Mouse (Mus musculus) heart, embryonic 10.5 days (tissue): ENCODE measurements around the gene Kdm6b. TPM values are rescaled to one million over a fixed set of nuclear protein-coding genes. Genes with fewer than 3 reads are reported as not detected.

Experiments used
- DNase-seq: peaks from one replicate; pipeline ENCODE4 v3.0.0-alpha.2; 2017; ENCODE audit warnings: low spot score
- H3K27ac ChIP-seq: fragments of 300-500 bp; sonication (generic); 2 replicates; pipeline ENCODE4 v1.5.1; 2016; ENCODE audit warnings: mild to moderate bottlenecking
- H3K27me3 ChIP-seq: fragments of 300-500 bp; sonication (generic); 2 replicates; pipeline ENCODE4 v1.6.1; 2016; ENCODE audit warnings: mild to moderate bottlenecking; ENCODE audit not compliant: poor library complexity, insufficient read depth, severe bottlenecking
- H3K36me3 ChIP-seq: fragments of 300-500 bp; sonication (generic); 2 replicates; pipeline ENCODE4 v1.6.1; 2016; ENCODE audit warnings: mild to moderate bottlenecking, moderate library complexity
- H3K4me1 ChIP-seq: fragments of 300-500 bp; sonication (generic); 2 replicates; pipeline ENCODE4 v1.6.1; 2016; ENCODE audit warnings: mild to moderate bottlenecking
- H3K4me3 ChIP-seq: fragments of 300-500 bp; sonication (generic); 2 replicates; pipeline ENCODE4 v1.5.1; 2016; ENCODE audit warnings: mild to moderate bottlenecking, moderate library complexity
- H3K9me3 ChIP-seq: fragments of 300-500 bp; sonication (generic); 2 replicates; pipeline ENCODE4 v1.6.1; 2016; ENCODE audit warnings: mild to moderate bottlenecking, moderate library complexity
- WGBS: fragments of 180-500 bp; shearing (Covaris S2); methylation state at CpG from one replicate; pipeline ENCODE4 v1.1.7; 2016; 5-methylcytosine and 5-hydroxymethylcytosine counted together
- polyA plus RNA-seq: library from polyadenylated mRNA; unstranded; fragments of >200 nt; fragmentation: Nextera tagmentation; extraction: Ambion mirVana; gene quantifications from 2 replicates; pipeline ENCODE4 v1.2.1, GENCODE M21; 2016

Kdm6b gene
- polyA plus RNA-seq, 1 experiment from 2014 or later: 26.9 TPM

DNA sequence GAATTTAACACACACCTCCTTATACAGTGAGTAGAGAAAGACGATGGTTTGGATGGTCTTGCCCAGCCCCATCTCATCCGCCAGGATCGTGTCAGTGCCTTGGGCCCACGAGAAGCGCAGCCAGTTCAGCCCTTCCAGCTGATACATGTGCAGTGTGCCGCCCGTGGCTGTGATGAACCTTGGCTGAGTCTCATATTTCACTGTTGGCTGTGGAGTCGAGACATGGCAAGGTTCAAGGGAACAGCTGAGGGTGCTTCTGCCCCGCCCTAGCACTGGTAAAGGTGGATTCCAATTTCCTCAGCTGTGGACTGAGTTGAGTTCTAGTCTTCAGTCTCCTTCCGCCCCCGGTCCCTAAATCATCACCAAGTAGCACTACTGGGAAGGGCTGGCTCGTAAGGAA, 55.8 kb downstream of the Kdm6b start:
- 88% methylated on average over 12 of the region's 12 CpGs for WGBS
- no peak for DNase-seq
- peaks cover 98% of the 10 kb centered on the region for H3K36me3 ChIP-seq

DNA sequence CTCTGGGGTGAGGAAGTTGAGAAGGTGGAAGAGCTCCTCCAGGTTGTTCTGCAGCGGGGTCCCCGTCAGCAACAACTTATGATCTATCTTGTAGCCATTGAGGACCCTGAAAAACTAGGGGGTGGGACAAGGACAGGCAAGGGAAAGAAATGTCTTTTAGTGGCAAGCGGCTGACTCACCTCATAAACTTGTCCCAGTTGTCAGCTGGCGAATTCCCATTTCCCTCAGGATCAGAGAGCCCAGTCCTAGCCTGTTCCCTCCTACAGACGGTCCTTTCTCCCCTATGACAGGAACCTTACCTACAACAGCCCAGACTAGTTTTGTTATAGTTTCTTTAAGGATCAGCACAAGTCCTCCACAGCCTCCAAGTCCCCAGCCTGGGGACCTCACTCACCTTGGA, 56.9 kb downstream of the Kdm6b start:
- Histone ChIP-seq H3K36me3 (peaks cover 99% of the 10 kb centered on the region), H3K9me3 (no peaks in the 10 kb centered on the region), H3K4me1 (no peaks in the 10 kb centered on the region), H3K27ac (no peak overlapping the region), H3K4me3 (no peak overlapping the region), H3K27me3 (no peaks in the 10 kb centered on the region)
- 84% methylated on average over 5 of the region's 5 CpGs for WGBS
- DNase-seq: no peak

More for the DNA sequence above, 55.8 kb downstream of the Kdm6b start:
- Histone ChIP-seq H3K27me3 (no peaks in the 10 kb centered on the region), H3K4me3 (no peak overlapping the region), H3K9me3 (no peaks in the 10 kb centered on the region), H3K4me1 (0 out of 2 replicates have a peak, but pooled peaks cover under 1% of the 10 kb centered on the region), H3K27ac (no peak overlapping the region)

Other genes with a start within 250 kb of the Kdm6b start
- 1.1 and 1.2 TPM in 2 replicates for gene Alox8, start 215.8 kb downstream of the Kdm6b start, polyA plus RNA-seq
- gene Gucy2e, start 176.6 kb downstream of the Kdm6b start, polyA plus RNA-seq: 0.24 and 0.46 TPM in 2 replicates
- 20.7 and 21.4 TPM in 2 replicates for gene Cntrob, start 89.9 kb downstream of the Kdm6b start, polyA plus RNA-seq
- gene Trappc1, start 89.7 kb downstream of the Kdm6b start, polyA plus RNA-seq: 155 and 186 TPM in 2 replicates
- 0.45 and 0.59 TPM in 2 replicates for gene Kcnab3, start 87.4 kb downstream of the Kdm6b start, polyA plus RNA-seq
- 6.4 and 9.8 TPM in 2 replicates for gene Rnf227, start 73.2 kb downstream of the Kdm6b start, polyA plus RNA-seq
- 15.8 and 26.5 TPM in 2 replicates for gene Chd3, start 44.3 kb downstream of the Kdm6b start, polyA plus RNA-seq
- 158 and 165 TPM in 2 replicates for gene Naa38, start 18.2 kb downstream of the Kdm6b start, polyA plus RNA-seq
- 27.4 and 31.8 TPM in 2 replicates for gene Cyb5d1, start 18.0 kb downstream of the Kdm6b start, polyA plus RNA-seq
- 38.9 and 52.5 TPM in 2 replicates for gene Tmem88, start 15.4 kb downstream of the Kdm6b start, polyA plus RNA-seq
- 0.18 and 0.95 TPM in 2 replicates for gene Dnah2, start 135.4 kb upstream of the Kdm6b start, polyA plus RNA-seq
- gene Efnb3, start 146.5 kb upstream of the Kdm6b start, polyA plus RNA-seq: 61.0 and 89.9 TPM in 2 replicates
- gene Wrap53, start 166.6 kb upstream of the Kdm6b start, polyA plus RNA-seq: 27.2 and 32.4 TPM in 2 replicates
- gene Trp53, start 166.7 kb upstream of the Kdm6b start, polyA plus RNA-seq: 104 and 161 TPM in 2 replicates
- gene Atp1b2, start 192.3 kb upstream of the Kdm6b start, polyA plus RNA-seq: 15.6 and 24.1 TPM in 2 replicates
- 0.25 and 7.5 TPM in 2 replicates for gene Shbg, start 204.2 kb upstream of the Kdm6b start, polyA plus RNA-seq
- gene Sat2, start 208.3 kb upstream of the Kdm6b start, polyA plus RNA-seq: 18.8 and 21.8 TPM in 2 replicates
- 31.5 and 44.7 TPM in 2 replicates for gene Fxr2, start 219.3 kb upstream of the Kdm6b start, polyA plus RNA-seq
- 0.15 TPM in 1 of 2 replicates, not detected in the other for gene Sox15, start 241.6 kb upstream of the Kdm6b start, polyA plus RNA-seq
- gene Mpdu1, start 249.0 kb upstream of the Kdm6b start, polyA plus RNA-seq: 62.1 and 63.7 TPM in 2 replicates